Mouse (Mus musculus) macrophage (primary cell): ENCODE results near the gene Irf4. TPM values are rescaled to one million over a fixed set of nuclear protein-coding genes. Genes with fewer than 3 reads are reported as not detected.

Experiments used
- H3K27ac ChIP-seq: fragments of 350-480 bp; formaldehyde crosslinking; 2 replicates; pipeline ENCODE4 v1.9.0; 2021
- H3K36me3 ChIP-seq: fragments of 350-480 bp; formaldehyde crosslinking; 2 replicates; pipeline ENCODE4 v1.9.0; 2021; ENCODE audit errors: inconsistent target
- H3K4me3 ChIP-seq: fragments of 350-480 bp; formaldehyde crosslinking; 2 replicates; pipeline ENCODE4 v1.9.0; 2021; ENCODE audit errors: inconsistent target
- H3K79me2 ChIP-seq: fragments of 350-480 bp; formaldehyde crosslinking; 2 replicates; pipeline ENCODE4 v1.9.0; 2021; ENCODE audit errors: inconsistent target
- WGBS: methylation state at CpG from one replicate; pipeline ENCODE4 v1.1.7; 2026; ENCODE audit warnings: inconsistent platforms; ENCODE audit not compliant: missing documents; 5-methylcytosine and 5-hydroxymethylcytosine counted together
- polyA plus RNA-seq: library from polyadenylated mRNA; stranded (reverse); fragments of 250-400 nt; gene quantifications from 3 replicates; pipeline ENCODE4 v1.2.4, GENCODE M21; 2018; ENCODE audit warnings: inconsistent platforms

Gene Irf4
- polyA plus RNA-seq, 1 experiment from 2014 or later, result 1.2 TPM

DNA sequence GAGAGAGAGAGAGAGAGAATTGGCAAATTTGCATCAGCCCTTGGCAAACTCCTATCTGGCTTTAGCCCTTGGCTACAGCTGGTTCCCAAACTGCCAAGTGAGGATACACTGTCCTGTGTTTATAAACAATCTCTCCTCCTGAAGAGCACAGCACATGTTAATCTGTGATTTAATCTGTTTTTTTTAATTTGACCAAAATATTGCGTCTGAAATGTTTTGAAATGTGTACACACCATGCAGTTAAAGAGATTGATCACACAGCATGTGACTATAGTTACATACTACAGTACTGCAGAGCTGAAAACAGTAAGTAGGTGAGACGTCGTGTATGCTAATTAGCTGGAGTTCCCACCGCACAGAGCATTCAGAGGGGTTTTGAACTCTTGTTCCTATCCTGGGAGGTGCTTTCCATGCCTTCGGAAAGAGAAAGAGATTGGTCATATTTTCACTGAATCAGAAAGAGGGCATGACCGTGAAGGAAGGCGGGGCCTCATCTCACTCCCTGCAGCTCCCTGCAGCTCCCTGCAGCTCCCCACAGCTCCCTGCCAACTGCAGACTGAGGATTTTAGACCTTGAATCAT, 24.2 kb upstream of the Irf4 start:
- 58% methylated on average over 7 of the region's 7 CpGs for WGBS
- Histone ChIP-seq H3K79me2 (no peaks in the 10 kb centered on the region), H3K36me3 (no peaks in the 10 kb centered on the region), H3K27ac (no peak overlapping the region), H3K4me3 (no peak overlapping the region)

DNA sequence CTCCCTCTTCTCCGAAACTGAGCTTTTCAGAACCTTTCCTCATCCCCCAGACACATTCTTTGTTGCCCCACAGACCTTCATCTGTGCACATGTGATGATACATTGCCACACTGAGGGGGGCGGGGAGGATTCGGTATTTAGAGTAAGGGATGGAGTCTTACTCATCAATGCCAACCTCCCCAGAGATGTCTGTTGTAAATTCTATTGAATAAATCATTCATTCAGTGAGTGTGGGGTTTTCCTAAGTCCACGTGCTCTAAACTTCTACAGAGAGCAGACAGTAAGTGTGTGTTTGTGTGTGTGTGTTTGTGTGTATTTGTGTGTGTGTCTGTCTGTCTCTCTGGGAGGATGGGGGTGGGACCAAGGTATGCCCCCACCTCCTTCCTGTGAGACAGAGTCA, 22.1 kb upstream of the Irf4 start:
- H3K36me3 ChIP-seq, result no peaks in the 10 kb centered on the region
- no peak overlapping the region for H3K4me3 ChIP-seq
- H3K79me2 ChIP-seq, result no peaks in the 10 kb centered on the region
- H3K27ac ChIP-seq, result no peak overlapping the region
- 95% methylated on average over 2 of the region's 4 CpGs for WGBS

DNA sequence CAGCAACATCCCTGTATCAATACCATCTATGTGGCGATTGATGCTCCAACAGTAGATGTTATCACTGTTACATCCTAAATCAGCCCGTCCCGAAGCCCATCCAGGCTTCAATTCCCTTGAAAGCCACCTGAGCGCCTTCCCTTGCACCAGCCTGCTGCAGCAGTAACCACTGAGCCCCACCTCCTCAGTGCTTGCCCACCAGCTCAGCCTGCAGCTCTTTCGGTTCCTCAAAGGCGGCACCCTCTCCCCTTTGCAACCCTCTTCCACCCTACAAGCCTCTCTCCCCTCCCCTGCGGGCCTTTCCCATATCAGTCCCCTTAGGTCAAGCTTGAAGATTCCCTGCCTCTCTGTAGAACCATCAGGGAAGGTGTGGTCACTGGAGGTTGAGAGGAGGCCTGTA, 20.9 kb upstream of the Irf4 start:
- H3K79me2 ChIP-seq, result no peaks in the 10 kb centered on the region
- H3K4me3 ChIP-seq, result no peak overlapping the region
- WGBS, result 77% methylated on average over 7 of the region's 7 CpGs
- H3K36me3 ChIP-seq, result no peaks in the 10 kb centered on the region
- no peak overlapping the region for H3K27ac ChIP-seq

- WGBS, result 90% methylated on average over 6 of the region's 6 CpGs
- Histone ChIP-seq H3K79me2 (no peaks in the 10 kb centered on the region), H3K36me3 (no peaks in the 10 kb centered on the region), H3K27ac (no peak overlapping the region), H3K4me3 (no peak overlapping the region)
These were observed 19.8 kb upstream of the Irf4 start for GRCm38 (mm10) chr13:30729245-30729644.

DNA sequence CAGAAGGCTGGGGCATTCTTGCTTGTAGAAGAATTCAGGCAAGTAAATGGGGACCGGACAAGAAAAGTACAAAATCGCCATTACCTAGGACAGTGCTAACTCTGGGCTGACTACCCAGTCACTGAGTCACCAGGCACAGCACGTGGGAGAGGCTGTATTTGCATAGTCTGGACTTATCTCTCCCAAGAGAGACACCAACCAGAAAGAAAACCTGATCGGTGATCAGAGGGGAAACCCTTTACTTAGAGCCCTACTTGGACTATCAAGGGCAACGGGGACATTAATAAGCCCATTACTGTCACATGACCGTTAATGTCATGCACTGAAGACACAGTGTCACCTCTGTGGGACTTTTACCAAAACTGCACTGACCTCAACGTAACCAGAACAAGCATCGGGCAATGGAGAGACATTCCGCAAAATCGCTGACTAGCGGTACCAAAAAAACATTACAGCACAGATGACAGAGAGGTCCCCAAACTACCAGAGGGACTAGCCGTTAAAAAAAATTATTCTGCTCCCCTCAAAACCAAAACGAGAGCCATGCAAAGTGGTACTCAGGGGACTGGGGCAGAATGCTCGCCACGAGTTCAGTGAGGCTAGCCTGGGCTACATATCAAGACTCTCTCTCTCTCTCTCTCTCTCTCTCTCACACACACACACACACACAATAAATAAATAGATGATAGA, 18.8 kb upstream of the Irf4 start:
- no peak overlapping the region for H3K27ac ChIP-seq
- H3K36me3 ChIP-seq, result no peaks in the 10 kb centered on the region
- no peaks in the 10 kb centered on the region for H3K79me2 ChIP-seq
- H3K4me3 ChIP-seq, result no peak overlapping the region
- WGBS, result 93% methylated on average over 14 of the region's 15 CpGs

DNA sequence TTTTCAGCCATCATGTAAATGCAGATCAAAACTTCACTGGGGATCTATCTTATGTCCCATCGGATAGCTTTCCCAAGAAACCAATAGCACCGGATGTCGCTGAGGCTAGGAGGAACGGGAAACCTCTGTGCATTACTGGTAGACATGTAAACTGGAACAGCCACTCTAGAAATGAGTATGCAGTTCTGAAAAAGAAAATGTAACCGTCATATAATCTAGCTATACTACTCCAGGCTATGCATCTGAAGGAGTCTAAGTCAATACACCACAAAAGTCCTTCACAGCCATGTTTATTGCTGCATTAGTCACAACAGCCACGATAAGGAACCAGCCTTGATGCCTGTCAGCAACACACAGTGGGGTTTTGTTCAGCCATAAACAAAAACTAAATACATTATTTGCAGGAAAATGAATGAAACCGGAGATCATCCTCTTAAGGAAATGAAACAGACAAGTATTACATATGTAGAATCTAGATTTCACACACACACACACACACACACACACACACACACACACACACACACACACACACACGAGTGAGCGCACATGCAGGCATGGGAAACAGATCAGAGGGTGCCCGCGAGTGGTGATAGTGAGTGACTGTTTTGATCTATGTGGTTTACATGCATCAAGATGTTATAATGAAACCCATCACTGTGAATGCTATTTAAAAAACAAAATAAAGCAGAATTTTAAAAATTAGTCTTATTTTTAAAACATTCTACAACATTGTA, 16.1 kb upstream of the Irf4 start:
- H3K79me2 ChIP-seq, result no peaks in the 10 kb centered on the region
- WGBS, result 91% methylated on average over 9 of the region's 11 CpGs
- H3K4me3 ChIP-seq, result no peak overlapping the region
- H3K36me3 ChIP-seq, result no peaks in the 10 kb centered on the region
- no peak overlapping the region for H3K27ac ChIP-seq

DNA sequence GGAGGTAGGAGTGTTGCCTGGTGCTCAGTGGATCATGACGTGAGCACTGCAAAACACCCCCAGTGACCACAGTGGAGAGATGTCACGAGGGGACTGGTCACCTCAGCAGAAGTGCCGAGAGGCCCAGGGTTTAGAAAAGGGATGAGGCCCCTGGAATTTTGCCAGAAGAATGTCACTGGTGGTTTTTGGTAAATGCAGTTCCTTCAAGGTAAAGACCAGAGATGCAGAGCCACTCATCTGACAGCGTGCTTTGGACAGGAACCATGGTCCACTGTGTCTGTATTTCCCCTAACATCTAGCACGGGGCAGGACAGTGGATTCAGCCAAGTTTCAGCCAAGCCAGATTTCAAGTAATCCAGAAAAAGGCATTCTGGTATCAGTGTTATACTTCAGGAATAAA, 12.3 kb upstream of the Irf4 start:
- H3K79me2 ChIP-seq, result no peaks in the 10 kb centered on the region
- H3K4me3 ChIP-seq, result no peak overlapping the region
- no peak overlapping the region for H3K27ac ChIP-seq
- WGBS, result 88% methylated on average over 5 of the region's 5 CpGs
- H3K36me3 ChIP-seq, result no peaks in the 10 kb centered on the region

GRCm38 (mm10) chr13:30737257-30737656, 11.8 kb upstream of the Irf4 start:
- Histone ChIP-seq H3K79me2 (no peaks in the 10 kb centered on the region), H3K4me3 (no peak overlapping the region), H3K27ac (no peak overlapping the region), H3K36me3 (no peaks in the 10 kb centered on the region)
- 100% methylated on average over 2 of the region's 2 CpGs for WGBS

DNA sequence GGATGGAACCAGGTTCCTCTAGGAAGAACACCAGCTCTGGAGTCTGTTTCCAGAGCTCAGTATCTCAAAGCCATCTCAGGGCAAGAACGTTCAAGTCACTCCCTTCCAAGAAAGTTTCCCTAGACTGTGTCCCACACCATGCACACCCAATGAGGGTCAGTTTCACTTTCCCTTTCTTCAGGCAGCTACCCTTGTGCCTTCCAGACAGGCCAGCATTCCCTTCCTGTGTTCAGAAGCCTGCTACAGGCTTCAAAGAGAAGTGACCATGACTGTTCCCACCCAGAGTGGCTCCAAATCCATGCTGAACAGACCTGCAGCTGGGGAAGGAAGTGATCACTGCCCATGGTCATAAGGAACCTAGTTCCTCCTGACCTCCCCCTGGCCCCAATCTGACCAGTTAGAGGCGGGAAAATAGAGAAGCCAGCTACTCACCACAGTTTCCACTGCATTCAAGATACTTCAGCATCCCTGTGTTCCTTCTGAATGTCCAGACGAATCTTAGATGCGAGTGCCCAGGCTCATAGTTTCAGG, 10.7 kb upstream of the Irf4 start:
- no peak overlapping the region for H3K4me3 ChIP-seq
- WGBS, result 56% methylated on average over 4 of the region's 4 CpGs
- peak overlapping the region; percentile 48 for H3K27ac ChIP-seq
- no peaks in the 10 kb centered on the region for H3K36me3 ChIP-seq
- H3K79me2 ChIP-seq, result no peaks in the 10 kb centered on the region

DNA sequence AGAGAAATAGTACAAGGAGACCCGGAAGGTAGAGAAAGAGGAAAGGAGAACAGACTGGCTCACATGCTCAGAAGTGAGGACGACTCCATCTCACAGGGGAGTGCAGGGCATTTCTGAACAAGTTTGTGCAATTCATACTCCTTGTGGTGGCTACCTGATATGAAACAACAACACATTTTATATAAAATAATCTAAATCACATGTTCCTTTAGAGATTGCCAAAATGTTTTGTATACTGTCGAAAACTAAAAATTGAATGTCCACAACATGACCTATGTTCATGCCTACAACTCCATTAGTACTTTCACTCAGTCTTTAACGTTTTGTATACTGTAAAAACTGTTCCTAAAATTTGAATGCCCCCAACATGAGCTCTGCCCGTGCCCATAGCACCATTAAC, 7.9 kb upstream of the Irf4 start:
- no peak overlapping the region for H3K27ac ChIP-seq
- 81% methylated on average over 5 of the region's 5 CpGs for WGBS
- no peaks in the 10 kb centered on the region for H3K79me2 ChIP-seq
- no peaks in the 10 kb centered on the region for H3K36me3 ChIP-seq
- no peak overlapping the region for H3K4me3 ChIP-seq

DNA sequence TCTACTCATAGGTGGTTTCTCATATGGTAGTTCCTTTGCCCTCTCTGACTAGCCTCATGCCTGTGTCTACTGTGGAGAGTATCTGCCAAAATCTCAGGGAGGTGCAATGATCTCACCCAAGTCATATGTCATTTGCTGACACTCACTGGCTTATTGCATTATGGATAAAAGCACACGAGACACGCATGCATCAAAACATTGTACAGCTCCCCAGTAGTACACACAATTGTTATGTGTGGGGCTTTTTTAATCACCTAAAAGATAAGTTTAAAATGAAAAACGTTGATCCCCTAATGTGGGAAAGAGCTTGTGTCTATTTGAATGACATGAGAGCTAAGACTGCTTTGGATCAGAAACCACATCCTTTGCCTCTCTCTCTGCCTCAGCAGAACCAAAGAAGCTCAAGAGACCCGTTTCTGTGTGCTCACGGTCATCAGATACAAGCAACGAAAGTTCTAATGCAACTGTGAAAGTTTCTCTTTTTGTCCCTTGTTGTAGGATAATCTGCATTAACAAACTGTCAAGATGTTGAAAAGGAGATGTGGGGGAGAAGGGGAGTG, 6.5 kb upstream of the Irf4 start:
- Histone ChIP-seq H3K27ac (no peak overlapping the region), H3K79me2 (no peaks in the 10 kb centered on the region), H3K36me3 (no peaks in the 10 kb centered on the region), H3K4me3 (no peak overlapping the region)
- WGBS, result 76% methylated on average over 6 of the region's 6 CpGs

GRCm38 (mm10) chr13:30745121-30745520, 3.9 kb upstream of the Irf4 start:
- H3K4me3 ChIP-seq, result no peak overlapping the region
- 90% methylated on average over 7 of the region's 7 CpGs for WGBS
- no peak overlapping the region for H3K27ac ChIP-seq
- H3K36me3 ChIP-seq, result no peaks in the 10 kb centered on the region
- no peaks in the 10 kb centered on the region for H3K79me2 ChIP-seq

GRCm38 (mm10) chr13:30747068-30747467, 2.0 kb upstream of the Irf4 start:
- Histone ChIP-seq H3K36me3 (no peaks in the 10 kb centered on the region), H3K79me2 (no peaks in the 10 kb centered on the region), H3K27ac (no peak overlapping the region), H3K4me3 (no peak overlapping the region)
- 91% methylated on average over 5 of the region's 5 CpGs for WGBS

GRCm38 (mm10) chr13:30747504-30747903, 1.5 kb upstream of the Irf4 start:
- WGBS, result 78% methylated on average over 11 of the region's 11 CpGs
- Histone ChIP-seq H3K4me3 (no peak overlapping the region), H3K36me3 (no peaks in the 10 kb centered on the region), H3K27ac (no peak overlapping the region), H3K79me2 (no peaks in the 10 kb centered on the region)

DNA sequence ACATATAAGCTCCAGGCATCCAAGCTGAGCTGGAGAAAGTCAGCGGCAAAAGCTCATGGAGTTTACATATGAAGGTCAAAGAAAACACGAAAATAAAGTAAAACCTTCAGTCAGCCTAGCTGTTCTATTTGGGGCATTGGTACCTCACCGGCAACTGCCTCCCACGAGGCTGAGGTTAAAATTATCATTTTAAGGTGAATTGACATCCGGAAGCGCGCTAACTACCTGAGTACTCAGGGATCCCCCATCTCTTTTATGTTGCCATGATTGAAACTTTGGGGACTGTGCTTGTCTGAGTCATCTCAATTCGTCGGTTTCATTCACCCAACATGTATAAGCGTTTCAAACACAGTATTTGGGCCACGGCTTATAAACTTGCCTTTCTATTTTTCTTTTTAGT, 705 bp upstream of the Irf4 start:
- 64% methylated on average over 11 of the region's 11 CpGs for WGBS
- Histone ChIP-seq H3K79me2 (no peaks in the 10 kb centered on the region), H3K4me3 (no peak overlapping the region), H3K27ac (no peak overlapping the region), H3K36me3 (no peaks in the 10 kb centered on the region)
